Mouse (Mus musculus): ENCODE measurements around the gene Nipal4.

Nipal4 gene

GRCm38 (mm10) chr11:46168506-46168905, 2.2 kb upstream of the Nipal4 start:
- no peak for DNase-seq (ENCODE audit: extremely low spot score, low read depth, low spot score)

DNA sequence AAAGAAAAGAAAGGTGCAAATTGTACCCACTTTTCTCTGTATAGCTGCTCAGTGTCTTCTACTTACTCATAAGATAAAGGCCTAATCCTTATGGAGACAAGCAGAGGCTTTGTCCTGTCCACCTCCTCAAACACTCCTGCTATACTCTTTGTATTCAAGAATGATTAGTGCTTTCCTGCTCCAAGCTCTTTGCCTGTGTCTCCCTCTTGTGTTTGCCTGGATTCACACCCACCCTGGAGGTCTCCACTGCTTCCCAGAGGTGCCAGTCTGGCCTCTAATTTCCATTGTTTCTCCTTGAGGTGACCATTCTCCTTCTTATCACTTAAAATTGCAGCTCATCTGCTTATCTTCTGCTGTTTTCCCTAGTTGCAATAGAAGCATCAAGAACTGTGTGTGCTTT, 8.8 kb downstream of the Nipal4 start:
- DNase-seq (ENCODE audit: extremely low spot score, low read depth, low spot score), result no peak

DNA sequence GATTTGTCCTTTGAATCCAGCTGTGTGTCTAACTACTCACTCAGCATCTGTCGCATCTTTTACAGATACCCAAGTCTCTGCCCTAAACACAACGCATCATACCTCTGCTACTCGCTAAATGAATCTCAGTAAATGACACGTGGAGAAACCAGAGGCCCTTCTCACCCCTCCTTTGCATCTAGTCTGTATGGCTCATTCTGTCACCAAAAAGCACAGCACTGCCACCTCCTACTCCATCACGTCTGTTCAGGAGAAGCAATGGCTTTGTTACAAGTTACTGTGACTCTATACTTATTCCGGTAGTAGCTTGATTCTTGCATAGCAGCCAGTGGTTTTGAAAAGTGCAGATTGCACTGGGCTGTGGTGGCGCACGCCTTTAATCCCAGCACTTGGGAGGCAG, 9.4 kb downstream of the Nipal4 start:
- no peak for DNase-seq (ENCODE audit: extremely low spot score, low read depth, low spot score)

DNA sequence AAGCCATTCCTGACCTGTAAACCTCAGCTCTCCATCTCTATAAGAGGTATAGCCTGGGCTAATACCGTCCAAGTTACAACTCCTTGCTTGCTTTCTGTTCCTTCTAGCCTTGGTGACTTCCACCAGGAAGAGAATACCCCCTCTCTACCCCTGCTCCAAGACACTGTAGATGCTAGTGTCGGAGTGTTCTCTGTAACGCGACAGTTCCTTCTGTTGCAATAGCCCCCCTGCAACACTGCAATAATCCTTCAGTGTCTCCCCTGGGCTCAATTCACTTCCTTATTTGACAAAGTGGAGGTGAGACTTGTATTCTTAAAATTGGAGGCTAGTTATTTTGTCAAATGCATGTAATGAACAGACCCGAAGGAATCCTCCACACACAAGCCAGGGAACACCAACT, 19.7 kb downstream of the Nipal4 start:
- no peak for DNase-seq (ENCODE audit: extremely low spot score, low read depth, low spot score)

- no peak for DNase-seq (ENCODE audit: extremely low spot score, low read depth, low spot score)
These were observed 21.0 kb downstream of the Nipal4 start for GRCm38 (mm10) chr11:46145163-46145875.

- DNase-seq (ENCODE audit: extremely low spot score, low read depth, low spot score), result no peak
These were observed 23.0 kb downstream of the Nipal4 start for GRCm38 (mm10) chr11:46143342-46143741.

- DNase-seq (ENCODE audit: extremely low spot score, low read depth, low spot score), result no peak
These were observed 31.4 kb downstream of the Nipal4 start for GRCm38 (mm10) chr11:46134899-46135298.

GRCm38 (mm10) chr11:46131022-46131986, 35.0 kb downstream of the Nipal4 start:
- DNase-seq (ENCODE audit: extremely low spot score, low read depth, low spot score), result no peak

- no peak for DNase-seq (ENCODE audit: extremely low spot score, low read depth, low spot score)
These were observed 37.8 kb downstream of the Nipal4 start for GRCm38 (mm10) chr11:46128548-46128945.

- DNase-seq (ENCODE audit: extremely low spot score, low read depth, low spot score), result no peak
These were observed 38.4 kb downstream of the Nipal4 start for GRCm38 (mm10) chr11:46127621-46128547.

DNA sequence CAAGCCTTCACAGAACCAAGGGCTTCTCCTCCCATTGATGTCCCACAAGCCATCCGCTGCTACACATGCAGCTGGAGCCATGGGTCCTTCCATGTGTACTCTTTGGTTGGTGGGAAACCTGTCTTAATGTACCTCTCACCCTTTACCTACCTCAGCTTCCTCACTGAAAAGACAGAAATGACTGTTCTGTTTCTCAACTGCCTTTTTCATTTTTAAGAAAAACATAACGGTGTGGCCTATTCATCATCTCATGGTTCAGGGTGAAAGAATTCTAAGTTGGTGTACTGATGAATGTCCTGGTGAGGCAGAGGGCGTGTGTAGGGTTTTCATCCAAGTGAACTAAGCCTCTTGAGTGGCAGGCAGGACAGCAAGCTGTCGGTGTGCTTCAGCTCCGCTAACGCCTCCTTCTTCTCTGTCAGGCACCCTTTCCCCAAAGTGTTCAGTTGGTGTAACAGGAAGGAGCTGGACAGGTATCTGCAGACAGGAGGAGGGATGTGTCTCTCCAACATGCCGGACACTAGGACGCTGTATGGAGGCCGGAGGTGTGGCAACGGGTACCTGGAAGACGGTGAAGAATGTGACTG, 39.4 kb downstream of the Nipal4 start:
- no peak for DNase-seq (ENCODE audit: extremely low spot score, low read depth, low spot score)

GRCm38 (mm10) chr11:46126317-46126716, 40.0 kb downstream of the Nipal4 start:
- no peak for DNase-seq (ENCODE audit: extremely low spot score, low read depth, low spot score)

DNA sequence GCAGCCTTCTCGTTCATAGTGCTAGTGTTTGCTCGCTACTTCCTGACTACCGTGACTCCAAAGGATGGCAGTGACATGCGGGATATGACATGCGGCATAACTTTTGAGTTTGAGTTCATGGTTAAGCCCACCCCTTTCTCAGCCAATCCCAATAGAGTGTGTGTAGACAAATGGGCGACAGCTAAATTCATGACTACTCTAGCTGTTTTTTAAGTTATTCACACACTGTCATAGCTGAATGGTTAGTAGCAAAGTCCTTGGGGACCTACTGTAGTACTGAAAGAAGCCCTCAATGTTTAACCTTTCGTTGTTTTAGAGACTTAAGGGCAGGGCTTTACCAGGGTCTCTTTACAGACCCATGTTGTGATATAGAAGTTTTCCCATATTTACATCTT, 40.5 kb downstream of the Nipal4 start:
- no peak for DNase-seq (ENCODE audit: extremely low spot score, low read depth, low spot score)

- DNase-seq (ENCODE audit: extremely low spot score, low read depth, low spot score), result no peak
These were observed 41.0 kb downstream of the Nipal4 start for GRCm38 (mm10) chr11:46125093-46125834.

DNA sequence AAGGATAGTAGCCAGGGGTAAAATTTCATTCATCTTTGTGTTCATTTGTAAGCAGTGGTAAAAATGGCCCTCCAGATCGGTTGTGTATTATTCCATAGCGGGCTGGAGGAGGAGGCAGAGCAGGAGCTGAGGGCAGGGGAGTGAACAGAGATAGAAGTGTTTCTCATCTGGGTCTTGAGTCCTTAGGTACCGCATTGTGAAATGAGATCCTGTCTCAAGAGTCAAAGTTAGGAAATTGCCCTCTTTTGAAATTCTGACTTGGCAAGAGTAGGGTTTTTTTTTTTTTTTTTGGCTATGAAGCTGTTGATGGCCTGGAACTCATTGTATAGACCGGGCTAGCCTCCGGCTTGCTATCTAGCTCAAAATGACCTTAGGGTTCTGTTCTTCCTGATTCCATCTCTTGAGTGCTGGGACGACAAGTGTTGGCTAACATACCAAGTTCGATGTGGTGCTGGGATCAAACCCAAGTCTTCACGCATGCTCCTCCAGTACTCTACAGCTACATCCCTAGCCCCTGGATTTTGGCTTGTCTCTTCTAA, 42.9 kb downstream of the Nipal4 start:
- no peak for DNase-seq (ENCODE audit: extremely low spot score, low read depth, low spot score)

- DNase-seq (ENCODE audit: extremely low spot score, low read depth, low spot score), result no peak
These were observed 43.4 kb downstream of the Nipal4 start for GRCm38 (mm10) chr11:46122875-46123274.

GRCm38 (mm10) chr11:46121666-46122065, 44.6 kb downstream of the Nipal4 start:
- DNase-seq (ENCODE audit: extremely low spot score, low read depth, low spot score), result no peak

- DNase-seq (ENCODE audit: extremely low spot score, low read depth, low spot score), result no peak
These were observed 46.2 kb downstream of the Nipal4 start for GRCm38 (mm10) chr11:46120084-46120483.

DNA sequence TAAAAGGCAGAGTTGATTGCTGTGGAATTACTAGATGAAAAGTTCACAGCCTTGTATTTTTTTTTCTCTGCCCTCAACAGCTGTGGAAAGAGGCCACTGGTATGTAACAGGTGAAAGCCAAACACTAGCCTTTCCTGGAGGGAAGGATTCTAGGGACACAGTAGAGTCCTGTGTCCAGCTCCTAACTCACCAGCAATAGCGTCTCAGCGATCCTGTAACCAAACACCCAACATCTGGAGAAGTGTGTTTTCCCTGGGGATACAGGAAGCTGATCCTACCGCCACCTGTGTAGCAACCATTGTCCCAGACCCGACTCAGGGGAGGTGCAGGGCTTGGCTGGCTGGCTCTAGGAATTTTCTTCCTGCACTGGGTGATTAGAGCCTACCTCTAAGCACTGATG, 46.7 kb downstream of the Nipal4 start:
- peak; percentile 75 for DNase-seq (ENCODE audit: extremely low spot score, low read depth, low spot score)

DNA sequence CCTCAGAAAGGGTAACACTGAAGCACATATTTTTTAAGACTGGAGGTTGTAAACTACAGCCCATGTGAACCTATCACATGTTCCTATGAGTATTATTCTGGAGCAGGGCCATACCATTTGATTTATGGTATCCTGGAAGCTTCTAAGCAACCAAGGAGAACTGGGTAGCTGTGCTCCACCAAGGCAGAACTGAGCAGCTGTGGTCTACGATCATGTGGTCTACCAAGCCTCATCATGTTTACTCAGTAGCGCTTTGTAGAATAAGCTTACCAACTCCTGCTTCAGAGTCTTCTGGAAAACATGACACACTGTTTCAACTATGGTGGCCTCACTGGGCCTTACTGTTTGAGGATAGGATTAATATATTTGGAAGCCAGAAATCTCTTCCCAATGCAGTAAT, 49.8 kb downstream of the Nipal4 start:
- DNase-seq (ENCODE audit: extremely low spot score, low read depth, low spot score), result no peak

Measured in hindlimb bud, embryonic 11.5 days (tissue).